Mouse (Mus musculus) neural tube, embryonic 13.5 days (tissue): ENCODE data around the gene Nubpl. TPM values are rescaled to one million over a fixed set of nuclear protein-coding genes. Genes with fewer than 3 reads are reported as not detected.

Experiments
- ATAC-seq: fragments of 200-750 bp; cut with Nextera tagmentation; 2 replicates; pipeline ENCODE4 v1.8.0; 2017; ENCODE audit warnings: low read depth, mild to moderate bottlenecking, moderate TSS enrichment, moderate library complexity
- H3K27ac ChIP-seq: fragments of 300-500 bp; sonication (generic); replicated peaks from 2 replicates; pipeline ENCODE4 v1.5.1; 2015; ENCODE audit warnings: moderate library complexity, mild to moderate bottlenecking, inconsistent platforms
- H3K27me3 ChIP-seq: fragments of 300-500 bp; sonication (generic); 2 replicates; pipeline ENCODE4 v1.6.1; 2015; ENCODE audit warnings: mild to moderate bottlenecking, inconsistent platforms
- H3K36me3 ChIP-seq: fragments of 300-500 bp; sonication (generic); 2 replicates; pipeline ENCODE4 v1.6.1; 2015; ENCODE audit warnings: mild to moderate bottlenecking, inconsistent platforms
- H3K4me1 ChIP-seq: fragments of 300-500 bp; sonication (generic); replicated peaks from 2 replicates; pipeline ENCODE4 v1.6.1; 2015; ENCODE audit warnings: inconsistent platforms
- H3K4me2 ChIP-seq: fragments of 300-500 bp; sonication (generic); 2 replicates; pipeline ENCODE4 v1.6.1; 2015; ENCODE audit warnings: inconsistent platforms, mild to moderate bottlenecking, moderate library complexity
- H3K4me3 ChIP-seq: fragments of 300-500 bp; sonication (generic); 2 replicates; pipeline ENCODE4 v1.5.1; 2015; ENCODE audit warnings: mild to moderate bottlenecking, inconsistent platforms
- H3K9ac ChIP-seq: fragments of 300-500 bp; sonication (generic); 2 replicates; pipeline ENCODE4 v1.6.1; 2015; ENCODE audit warnings: moderate library complexity, mild to moderate bottlenecking, inconsistent platforms
- H3K9me3 ChIP-seq: fragments of 300-500 bp; sonication (generic); 2 replicates; pipeline ENCODE4 v1.6.1; 2016; ENCODE audit warnings: inconsistent platforms
- WGBS: fragments of 180-500 bp; shearing (Covaris S2); methylation state at CpG from one replicate; pipeline ENCODE4 v1.1.7; 2015; 5-methylcytosine and 5-hydroxymethylcytosine counted together
- polyA plus RNA-seq: library from polyadenylated mRNA; unstranded; fragments of >200 nt; fragmentation: Nextera tagmentation; extraction: Ambion mirVana; gene quantifications from 2 replicates; pipeline ENCODE4 v1.2.1, GENCODE M21; 2015

Gene Nubpl
- polyA plus RNA-seq, 1 experiment from 2014 or later, result 8.5 TPM

GRCm38 (mm10) chr12:52350276-52350675 is 252.7 kb downstream of the Nubpl start:
- Histone ChIP-seq H3K36me3 (no peaks in the 10 kb centered on the region), H3K4me1 (no peaks in the 10 kb centered on the region; the same call in 1 of the 2 replicates), H3K4me3 (no peak overlapping the region), H3K27me3 (no peaks in the 10 kb centered on the region), H3K4me2 (no peak overlapping the region), H3K9me3 (no peaks in the 10 kb centered on the region), H3K27ac (no peak overlapping the region), H3K9ac (no peak overlapping the region)
- ATAC-seq, result no peak
- 55% methylated on average over 3 of the region's 3 CpGs for WGBS

GRCm38 (mm10) chr12:52359484-52359883 is 261.9 kb downstream of the Nubpl start:
- H3K9ac ChIP-seq, result no peak overlapping the region
- ATAC-seq, result no peak
- H3K36me3 ChIP-seq, result no peaks in the 10 kb centered on the region
- no peaks in the 10 kb centered on the region for H3K27me3 ChIP-seq
- no peak overlapping the region for H3K27ac ChIP-seq
- H3K9me3 ChIP-seq, result no peaks in the 10 kb centered on the region
- no peak overlapping the region for H3K4me2 ChIP-seq
- H3K4me1 ChIP-seq, result no peaks in the 10 kb centered on the region
- H3K4me3 ChIP-seq, result no peak overlapping the region
- WGBS, result 77% methylated on average over 10 of the region's 10 CpGs

- WGBS, result 70% methylated on average over 3 of the region's 3 CpGs
These were observed 262.6 kb downstream of the Nubpl start for GRCm38 (mm10) chr12:52360136-52360535.

GRCm38 (mm10) chr12:52361198-52361597 is 263.7 kb downstream of the Nubpl start:
- Histone ChIP-seq H3K9me3 (no peaks in the 10 kb centered on the region), H3K27me3 (no peaks in the 10 kb centered on the region), H3K4me1 (no peaks in the 10 kb centered on the region), H3K27ac (no peak overlapping the region), H3K36me3 (no peaks in the 10 kb centered on the region), H3K4me2 (no peak overlapping the region), H3K4me3 (no peak overlapping the region), H3K9ac (no peak overlapping the region)
- no peak for ATAC-seq
- 40% methylated on average over 6 of the region's 6 CpGs for WGBS

More at GRCm38 (mm10) chr12:52360136-52360535, 262.6 kb downstream of the Nubpl start:
- Histone ChIP-seq H3K27ac (no peak overlapping the region), H3K4me1 (no peaks in the 10 kb centered on the region), H3K27me3 (no peaks in the 10 kb centered on the region), H3K4me3 (no peak overlapping the region), H3K36me3 (no peaks in the 10 kb centered on the region), H3K9ac (no peak overlapping the region), H3K9me3 (no peaks in the 10 kb centered on the region), H3K4me2 (no peak overlapping the region)
- ATAC-seq, result no peak

Other genes with a start within 250 kb of the Nubpl start
- 5.2 and 5.5 TPM in 2 replicates for gene Heatr5a, start 126.4 kb upstream of the Nubpl start, polyA plus RNA-seq
- 16.0 and 17.9 TPM in 2 replicates for gene Dtd2, start 91.2 kb upstream of the Nubpl start, polyA plus RNA-seq
- not detected in 2 replicates for gene Gpr33, start 69.7 kb upstream of the Nubpl start, polyA plus RNA-seq